Mouse (Mus musculus) MEL (cell line): Measurements from ENCODE around the gene Gm11077. TPM values are rescaled to one million over a fixed set of nuclear protein-coding genes. Genes with fewer than 3 reads are reported as not detected.

Source experiments
- DNase-seq: peaks from one replicate; pipeline ENCODE4 v3.0.0; 2011; ENCODE audit warnings: low read depth, low spot score
- H3K27ac ChIP-seq: 2 replicates; pipeline ENCODE4 v1.5.1; 2012; ENCODE audit warnings: low read depth, mild to moderate bottlenecking, control low read depth, low read length, moderate library complexity; ENCODE audit not compliant: control insufficient read depth
- H3K27me3 ChIP-seq, 2 experiments: fragments of 150-350 bp in 1 of 2; sonication (generic) in 1 of 2; 2 replicates each; pipeline ENCODE4 v1.6.1; 2012; ENCODE audit warnings: low read length in 2 of 2, mild to moderate bottlenecking in 2 of 2, improper control_type of control experiment in 1 of 2, moderate library complexity in 1 of 2; ENCODE audit not compliant: insufficient read depth in 2 of 2, control insufficient read depth in 1 of 2
- H3K36me3 ChIP-seq, 2 experiments: 2 replicates each; pipeline ENCODE4 v1.6.1; 2012 to 2014; ENCODE audit warnings: low read length in 2 of 2, improper control_type of control experiment in 1 of 2, inconsistent platforms in 1 of 2, mild to moderate bottlenecking in 1 of 2; ENCODE audit not compliant: insufficient read depth in 2 of 2, control insufficient read depth in 1 of 2
- H3K4me1 ChIP-seq, 2 experiments: fragments of 150-350 bp in 1 of 2; sonication (generic) in 1 of 2; 2 replicates each; pipeline ENCODE4 v1.6.1; 2012; ENCODE audit warnings: low read length in 2 of 2, improper control_type of control experiment in 1 of 2, mild to moderate bottlenecking in 1 of 2; ENCODE audit not compliant: insufficient read depth in 2 of 2, control insufficient read depth in 1 of 2
- H3K4me3 ChIP-seq, 2 experiments: fragments of 150-350 bp in 1 of 2; sonication (generic) in 1 of 2; 2 replicates each; pipeline ENCODE4 v1.5.1; 2012; ENCODE audit warnings: low read depth in 2 of 2, low read length in 2 of 2, mild to moderate bottlenecking in 2 of 2, moderate library complexity in 2 of 2, control low read depth in 1 of 2, improper control_type of control experiment in 1 of 2; ENCODE audit not compliant: control insufficient read depth in 1 of 2, insufficient read depth in 1 of 2
- H3K79me2 ChIP-seq: 2 replicates; pipeline ENCODE4 v1.6.1; 2012; ENCODE audit warnings: mild to moderate bottlenecking, low read length, moderate library complexity; ENCODE audit not compliant: control insufficient read depth, poor library complexity, insufficient read depth
- H3K9ac ChIP-seq: 2 replicates; pipeline ENCODE4 v1.6.1; 2012; ENCODE audit warnings: low read depth, mild to moderate bottlenecking, control low read depth, low read length, moderate library complexity; ENCODE audit not compliant: control insufficient read depth, poor library complexity, severe bottlenecking
- H3K9me3 ChIP-seq: fragments of 150-350 bp; sonication (generic); replicated peaks from 2 replicates; pipeline ENCODE4 v1.6.1; 2012; ENCODE audit warnings: mild to moderate bottlenecking, low read length, improper control_type of control experiment, moderate library complexity; ENCODE audit not compliant: insufficient read depth
- BHLHE40 ChIP-seq: IDR thresholded peaks from 2 replicates; pipeline ENCODE4 v1.6.1; 2012; ENCODE audit warnings: low read depth, mild to moderate bottlenecking, inconsistent platforms, low read length, improper control_type of control experiment, borderline replicate concordance
- CTCF ChIP-seq, 3 experiments: IDR thresholded peaks in 2 of 3; conservative IDR thresholded peaks in 1 of 3; 2 replicates each; pipeline ENCODE4 v1.5.1; 2011 to 2012; ENCODE audit warnings: low read length in 3 of 3, low read depth in 2 of 3, mild to moderate bottlenecking in 2 of 3, improper control_type of control experiment in 1 of 3, inconsistent platforms in 1 of 3, mixed read lengths in 1 of 3, moderate library complexity in 1 of 3; ENCODE audit not compliant: control insufficient read depth in 1 of 3, insufficient read depth in 1 of 3, poor library complexity in 1 of 3, severe bottlenecking in 1 of 3
- EP300 ChIP-seq, 2 experiments: IDR thresholded peaks; 2 replicates each; pipeline ENCODE4 v1.6.1; 2011; ENCODE audit warnings: improper control_type of control experiment in 2 of 2, low read length in 2 of 2, low read depth in 1 of 2, mild to moderate bottlenecking in 1 of 2
- KAT2A ChIP-seq: conservative IDR thresholded peaks from 2 replicates; pipeline ENCODE4 v1.6.1; 2012; ENCODE audit warnings: low read depth, low read length, improper control_type of control experiment, inconsistent platforms
- MAX ChIP-seq: IDR thresholded peaks from 2 replicates; pipeline ENCODE4 v1.6.1; 2011; ENCODE audit warnings: low read length, improper control_type of control experiment
- MEF2A ChIP-seq: IDR thresholded peaks from 2 replicates; pipeline ENCODE4 v1.6.1; 2014; ENCODE audit warnings: low read depth, mild to moderate bottlenecking, inconsistent platforms, low read length, improper control_type of control experiment; ENCODE audit not compliant: poor library complexity, insufficient replicate concordance, severe bottlenecking; ENCODE audit errors: extremely low read depth
- POLR2AphosphoS5 ChIP-seq: IDR thresholded peaks from 2 replicates; pipeline ENCODE4 v1.6.1; 2012; ENCODE audit warnings: low read depth, borderline replicate concordance, mild to moderate bottlenecking, inconsistent platforms, low read length, moderate library complexity, mixed read lengths
- RAD21 ChIP-seq: IDR thresholded peaks from 2 replicates; pipeline ENCODE4 v1.6.1; 2011; ENCODE audit warnings: mild to moderate bottlenecking, low read depth, low read length, improper control_type of control experiment
- UBTF ChIP-seq: IDR thresholded peaks from 2 replicates; pipeline ENCODE4 v1.6.1; 2012; ENCODE audit warnings: low read depth, mild to moderate bottlenecking, inconsistent platforms, low read length, improper control_type of control experiment, moderate library complexity, borderline replicate concordance; ENCODE audit not compliant: insufficient read depth
- polyA plus RNA-seq, 2 experiments: library from polyadenylated mRNA; stranded (reverse) in 1 of 2; unstranded in 1 of 2; fragments of >175 nt in 1 of 2; fragments of >200 nt in 1 of 2; gene quantifications; 2 replicates each; pipeline versions ENCODE4 v1.2.1 to v1.2.4; 2012; ENCODE audit warnings: low replicate concordance in 2 of 2, low read depth in 1 of 2; ENCODE audit not compliant: insufficient read length in 2 of 2, insufficient read depth in 1 of 2, missing spikeins in 1 of 2
- total RNA-seq: library from RNA; depleted of rRNA; stranded (reverse); fragments of 300-350 nt; gene quantifications from 2 replicates; pipeline ENCODE4 v1.2.3, GENCODE M21; 2012

The Gm11077 gene
- total and polyA plus RNA-seq, 3 experiments: not detected

DNA sequence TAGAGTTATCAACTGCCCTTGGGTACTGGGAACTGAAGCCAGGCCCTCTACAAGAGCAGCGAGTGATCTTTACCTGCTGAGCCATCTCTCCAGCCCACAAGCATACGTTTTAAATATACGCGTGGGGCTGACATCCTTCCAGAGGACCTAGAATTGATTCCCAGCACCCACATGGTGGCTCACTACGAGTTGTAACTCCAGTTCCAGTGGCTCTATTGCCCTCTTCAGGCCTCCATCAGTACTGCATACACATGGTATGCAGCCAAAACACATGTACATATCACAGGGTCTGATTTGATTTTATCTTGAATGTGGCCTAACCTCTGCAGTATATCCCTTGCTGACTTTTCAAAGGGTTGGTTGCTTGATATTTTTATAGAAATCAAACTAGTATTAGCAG lies 23.0 kb upstream of the Gm11077 start:
- no peaks in the 10 kb centered on the region for H3K27me3 ChIP-seq
- DNase-seq: no peak
- no peaks in the 10 kb centered on the region for H3K4me1 ChIP-seq
- H3K79me2 ChIP-seq: no peaks in the 10 kb centered on the region
- H3K36me3 ChIP-seq: no peaks in the 10 kb centered on the region
- H3K9ac ChIP-seq: no peak overlapping the region
- no peak overlapping the region for H3K27ac ChIP-seq
- no peaks in the 10 kb centered on the region for H3K9me3 ChIP-seq
- H3K4me3 ChIP-seq: no peak overlapping the region
- TF ChIP-seq KAT2A (no peak), RAD21 (peak; percentile 0; the same call in 1 of the 2 replicates)

DNA sequence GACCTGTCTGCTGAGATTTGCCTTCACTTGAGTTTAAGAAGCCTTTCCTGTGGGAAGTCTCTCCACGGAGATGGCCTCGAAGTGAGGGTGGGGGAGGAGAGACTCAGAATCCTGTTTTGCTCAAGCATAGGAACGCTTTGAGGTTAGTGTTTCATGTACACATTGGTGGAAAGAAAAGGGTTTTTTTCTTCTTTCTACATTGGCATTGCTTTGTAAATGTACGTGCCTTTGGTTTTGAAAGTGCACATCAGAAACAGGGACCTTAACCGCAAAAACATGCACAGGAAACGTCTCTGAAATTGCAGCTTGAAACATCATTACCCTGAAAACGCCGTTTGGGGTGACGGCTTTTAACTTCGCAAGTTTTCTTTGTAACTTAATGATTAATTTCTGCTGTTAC lies 21.0 kb upstream of the Gm11077 start:
- H3K9me3 ChIP-seq: no peaks in the 10 kb centered on the region
- H3K4me1 ChIP-seq: no peaks in the 10 kb centered on the region
- no peak overlapping the region for H3K4me3 ChIP-seq
- TF ChIP-seq POLR2AphosphoS5 (no peak), MAX (no peak), EP300 (IDR thresholded peaks at IDR 0.05; ENCODE audit: low read depth in 1 of 2, low read length in 2 of 2) (no peak), BHLHE40 (no peak), MEF2A (no peak)
- no peak for DNase-seq
- no peaks in the 10 kb centered on the region for H3K36me3 ChIP-seq
- no peaks in the 10 kb centered on the region for H3K27me3 ChIP-seq
- H3K79me2 ChIP-seq: no peaks in the 10 kb centered on the region
- no peak overlapping the region for H3K27ac ChIP-seq
- no peak overlapping the region for H3K9ac ChIP-seq

DNA sequence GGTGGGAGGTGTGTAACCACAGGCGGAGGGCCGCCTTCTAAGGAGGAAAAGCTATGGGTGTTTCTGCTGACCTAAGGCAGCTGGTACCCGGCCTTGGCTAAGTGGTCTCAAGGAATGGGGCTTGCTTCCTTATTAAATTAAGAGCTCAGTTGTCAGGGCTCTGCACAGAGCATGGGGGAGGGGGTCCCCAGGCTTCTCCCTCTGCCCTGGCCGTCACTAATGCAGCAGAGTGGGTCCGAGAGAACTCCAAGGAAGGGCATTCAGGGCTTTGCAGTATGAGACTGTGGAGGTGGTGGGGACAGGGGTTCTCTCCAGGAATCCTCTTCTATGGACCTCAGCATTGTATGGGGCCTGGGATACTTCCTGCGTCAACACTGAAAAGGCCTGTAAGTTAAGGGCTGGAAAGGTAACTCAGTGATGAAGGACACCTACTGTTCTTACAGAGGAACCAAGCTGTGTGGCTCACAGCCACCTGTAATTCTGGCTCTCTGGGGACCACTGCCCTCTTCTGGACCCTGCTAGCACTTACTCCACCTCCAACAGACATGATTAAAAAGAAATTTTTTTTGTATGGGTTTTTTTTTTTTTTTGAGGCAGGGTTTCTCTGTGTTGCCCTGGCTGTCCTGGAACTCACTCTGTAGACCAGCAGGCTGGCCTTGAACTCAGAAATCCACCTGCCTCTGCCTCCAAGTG lies 19.5 kb upstream of the Gm11077 start:
- Histone ChIP-seq H3K27me3 (no peaks in the 10 kb centered on the region), H3K9me3 (no peaks in the 10 kb centered on the region), H3K4me3 (no peak overlapping the region), H3K4me1 (no peaks in the 10 kb centered on the region), H3K36me3 (no peaks in the 10 kb centered on the region), H3K27ac (no peak overlapping the region), H3K79me2 (no peaks in the 10 kb centered on the region), H3K9ac (no peak overlapping the region)
- DNase-seq: no peak
- 0 out of 6 replicates have a peak, but pooled peaks of 1 of the 3 experiments have one; percentile 1 for TF ChIP-seq CTCF (IDR thresholded peaks at IDR 0.05 in 2 of 3, conservative IDR thresholded peaks at IDR 0.05 in 1 of 3; ENCODE audit: control insufficient read depth in 1 of 3, insufficient read depth in 1 of 3, low read depth in 2 of 3, low read length in 3 of 3, poor library complexity in 1 of 3, severe bottlenecking in 1 of 3)
- no peak for TF ChIP-seq UBTF
